Mouse (Mus musculus) MEL (cell line): ENCODE measurements around the gene S1pr3.

Experiments used
- CHD1 ChIP-seq: IDR thresholded peaks from 2 replicates; pipeline ENCODE4 v1.6.1; 2012; ENCODE audit warnings: low read depth, mild to moderate bottlenecking, inconsistent platforms, low read length, improper control_type of control experiment
- CTCF ChIP-seq, 3 experiments: IDR thresholded peaks in 2 of 3; conservative IDR thresholded peaks in 1 of 3; 2 replicates each; pipeline ENCODE4 v1.5.1; 2011 to 2012; ENCODE audit warnings: low read length in 3 of 3, low read depth in 2 of 3, mild to moderate bottlenecking in 2 of 3, improper control_type of control experiment in 1 of 3, inconsistent platforms in 1 of 3, mixed read lengths in 1 of 3, moderate library complexity in 1 of 3; ENCODE audit not compliant: control insufficient read depth in 1 of 3, insufficient read depth in 1 of 3, poor library complexity in 1 of 3, severe bottlenecking in 1 of 3
- EP300 ChIP-seq, 2 experiments: IDR thresholded peaks; 2 replicates each; pipeline ENCODE4 v1.6.1; 2011; ENCODE audit warnings: improper control_type of control experiment in 2 of 2, low read length in 2 of 2, low read depth in 1 of 2, mild to moderate bottlenecking in 1 of 2
- GATA1 ChIP-seq: IDR thresholded peaks from 2 replicates; pipeline ENCODE4 v1.6.1; 2011; ENCODE audit warnings: low read depth, low read length, improper control_type of control experiment
- KAT2A ChIP-seq: conservative IDR thresholded peaks from 2 replicates; pipeline ENCODE4 v1.6.1; 2012; ENCODE audit warnings: low read depth, low read length, improper control_type of control experiment, inconsistent platforms
- MYC ChIP-seq: IDR thresholded peaks from 2 replicates; pipeline ENCODE4 v1.6.1; 2011; ENCODE audit warnings: low read depth, mild to moderate bottlenecking, low read length, improper control_type of control experiment, moderate library complexity
- POLR2A ChIP-seq, 2 experiments: IDR thresholded peaks; 2 replicates each; pipeline ENCODE4 v1.6.1; 2011 to 2012; ENCODE audit warnings: low read length in 2 of 2, mild to moderate bottlenecking in 2 of 2, control low read depth in 1 of 2, improper control_type of control experiment in 1 of 2, low read depth in 1 of 2, moderate library complexity in 1 of 2; ENCODE audit not compliant: control insufficient read depth in 1 of 2, insufficient read depth in 1 of 2, poor library complexity in 1 of 2
- POLR2AphosphoS5 ChIP-seq: IDR thresholded peaks from 2 replicates; pipeline ENCODE4 v1.6.1; 2012; ENCODE audit warnings: low read depth, borderline replicate concordance, mild to moderate bottlenecking, inconsistent platforms, low read length, moderate library complexity, mixed read lengths
- TAL1 ChIP-seq: IDR thresholded peaks from 2 replicates; pipeline ENCODE4 v1.6.1; 2012; ENCODE audit warnings: mild to moderate bottlenecking, inconsistent platforms, low read length, moderate library complexity, mixed read lengths
- ZNF384 ChIP-seq: IDR thresholded peaks from 2 replicates; pipeline ENCODE4 v1.6.1; 2012; ENCODE audit warnings: low read depth, mild to moderate bottlenecking, inconsistent platforms, low read length, improper control_type of control experiment

- TF ChIP-seq CTCF (IDR thresholded peaks at IDR 0.05 in 2 of 3, conservative IDR thresholded peaks at IDR 0.05 in 1 of 3; ENCODE audit: control insufficient read depth in 1 of 3, insufficient read depth in 1 of 3, low read depth in 2 of 3, low read length in 3 of 3, poor library complexity in 1 of 3, severe bottlenecking in 1 of 3), result no peak
- no peak for TF ChIP-seq CHD1
- no peak for TF ChIP-seq GATA1
- TF ChIP-seq EP300 (IDR thresholded peaks at IDR 0.05; ENCODE audit: low read depth in 1 of 2, low read length in 2 of 2), result no peak
- no peak for TF ChIP-seq POLR2A (IDR thresholded peaks at IDR 0.05; ENCODE audit: control insufficient read depth in 1 of 2, insufficient read depth in 1 of 2, low read depth in 1 of 2, low read length in 2 of 2, poor library complexity in 1 of 2)
- TF ChIP-seq MYC, result no peak
- TF ChIP-seq POLR2AphosphoS5, result no peak
- TF ChIP-seq ZNF384, result no peak
- TF ChIP-seq TAL1, result no peak
- TF ChIP-seq KAT2A, result no peak
Measured at GRCm38 (mm10) chr13:51360441-51360962, 47.9 kb upstream of the S1pr3 start.
